Comparison of ENCODE assay signal across 8 mouse cellular contexts in the genomic region with DNA sequence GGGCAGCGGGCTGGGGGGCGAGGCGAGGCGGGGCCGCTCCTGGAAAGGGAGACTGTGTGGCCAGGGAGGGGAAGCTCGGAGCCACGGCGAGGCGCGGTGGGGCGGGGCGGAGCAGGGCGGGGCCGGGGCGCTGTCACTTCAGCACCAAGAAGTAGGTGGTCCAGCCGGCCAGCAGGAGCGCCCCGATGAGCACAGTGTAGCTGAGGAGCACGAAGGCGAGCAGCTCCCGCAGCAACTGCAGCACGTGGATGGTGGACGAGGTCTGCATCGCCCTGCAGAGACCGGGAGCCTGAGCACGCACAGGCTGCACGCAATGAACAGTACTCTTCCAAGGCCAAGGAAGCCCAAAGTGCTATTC. TPM values are rescaled to one million over a fixed set of nuclear protein-coding genes. Genes with fewer than 3 reads are reported as not detected.
DNase-seq lines count a peak whose midpoint lies in the region; ATAC-seq and TF ChIP-seq lines count a peak whose summit lies in the region.

No protein-coding gene starts in this region.

- peaks cover 4% of the 10 kb centered on the region for H3K4me1 ChIP-seq in lung, adult 2 months (ENCODE audit: control insufficient read depth, insufficient read depth, low read length)
- no peaks in the 10 kb centered on the region; the same call in 1 of the 2 replicates for H3K4me1 ChIP-seq in embryonic facial prominence, embryonic 11.5 days (ENCODE audit: control insufficient read depth, insufficient read depth, low read length)
- peaks cover 16% of the 10 kb centered on the region for H3K4me1 ChIP-seq in midbrain, embryonic 16.5 days (ENCODE audit: control insufficient read depth, insufficient read depth, low read length)

- WGBS in lung, adult 2 months: 2% methylated on average over 27 of the region's 27 CpGs
- WGBS in embryonic facial prominence, embryonic 11.5 days: under 1% methylated on average over 20 of the region's 27 CpGs
- under 1% methylated on average over 26 of the region's 27 CpGs for WGBS in midbrain, embryonic 16.5 days

- H3K27me3 ChIP-seq in embryonic facial prominence, embryonic 11.5 days (ENCODE audit: control insufficient read depth, insufficient read depth, low read length): no peaks in the 10 kb centered on the region
- no peaks in the 10 kb centered on the region for H3K27me3 ChIP-seq in midbrain, embryonic 16.5 days (ENCODE audit: control insufficient read depth, insufficient read depth, low read depth, low read length)

- H3K9ac ChIP-seq in embryonic facial prominence, embryonic 11.5 days (replicated peaks; ENCODE audit: low read length): no peak overlapping the region
- H3K9ac ChIP-seq in midbrain, embryonic 16.5 days (ENCODE audit: low read depth, low read length): peak overlapping the region; percentile 82

- ATAC-seq in embryonic facial prominence, embryonic 11.5 days (replicated peaks; ENCODE audit: insufficient number of reproducible peaks, low FRiP score, low TSS enrichment, low read depth): peak; percentile 96
- ATAC-seq in inflammation-experienced regulatory T-cells, adult 6 months: peak; percentile 57
- ATAC-seq in midbrain, embryonic 16.5 days: peak; percentile 90

- no peak for TF ChIP-seq CTCF in lung, adult 2 months (IDR thresholded peaks at IDR 0.05; ENCODE audit: insufficient read depth, low read length)

- H3K27ac ChIP-seq in embryonic facial prominence, embryonic 11.5 days (replicated peaks; ENCODE audit: low read depth, low read length): no peak overlapping the region
- peak overlapping the region; percentile 61 for H3K27ac ChIP-seq in midbrain, embryonic 16.5 days (ENCODE audit: low read length)

- no peaks in the 10 kb centered on the region for H3K9me3 ChIP-seq in embryonic facial prominence, embryonic 11.5 days (replicated peaks; ENCODE audit: control insufficient read depth, low read length)
- H3K9me3 ChIP-seq in midbrain, embryonic 16.5 days (replicated peaks; ENCODE audit: control insufficient read depth, low read length, poor library complexity, severe bottlenecking): no peaks in the 10 kb centered on the region

- DNase-seq in lung, adult 2 months: no peak
- DNase-seq in lung, postnatal 14 days: no peak
- peak; percentile 87 for DNase-seq in embryonic facial prominence, embryonic 11.5 days (ENCODE audit: low spot score)
- DNase-seq in adrenal gland, postnatal 4 days (ENCODE audit: low spot score in 2 of 2): no peak
- DNase-seq in urinary bladder, adult 18-20 months (ENCODE audit: low spot score in 2 of 2): no peak
- DNase-seq in cerebellum, postnatal 14 days: no peak

- peak overlapping the region; percentile 49 for H3K4me2 ChIP-seq in embryonic facial prominence, embryonic 11.5 days (ENCODE audit: low read depth, low read length)
- H3K4me2 ChIP-seq in midbrain, embryonic 16.5 days (ENCODE audit: low read length): peak overlapping the region; percentile 91

- no peak for TF ChIP-seq POLR2A in lung, adult 2 months (IDR thresholded peaks at IDR 0.05; ENCODE audit: borderline replicate concordance, extremely low read depth, low read depth, low read length)

- H3K36me3 ChIP-seq in embryonic facial prominence, embryonic 11.5 days (replicated peaks; ENCODE audit: control insufficient read depth, insufficient read depth, low read depth, low read length): no peaks in the 10 kb centered on the region
- H3K36me3 ChIP-seq in midbrain, embryonic 16.5 days (ENCODE audit: control insufficient read depth, insufficient read depth, low read length): peaks cover 8% of the 10 kb centered on the region

- H3K4me3 ChIP-seq in lung, adult 2 months (replicated peaks; ENCODE audit: extremely low read depth, low read depth, low read length): peak overlapping the region; percentile 86
- peak overlapping the region; percentile 97 for H3K4me3 ChIP-seq in embryonic facial prominence, embryonic 11.5 days (ENCODE audit: low read depth, low read length)
- H3K4me3 ChIP-seq in midbrain, embryonic 16.5 days (ENCODE audit: low read depth, low read length): peak overlapping the region; percentile 93

RNA-seq across cellular contexts. Expression of a gene that starts 0.4 kb away (rescaled TPM):
- polyA plus RNA-seq in lung, adult 2 months (2012; rRNA removed): 37.4 and 58.4 TPM in 2 replicates
- 136 and 145 TPM in 2 replicates for polyA plus RNA-seq in embryonic facial prominence, embryonic 11.5 days (2014; fragmentation: Nextera tagmentation; extraction: Ambion mirVana)
- 10 to 100 TPM; 64.1 to 86.9 (median 84.4) TPM for polyA plus RNA-seq in inflammation-experienced regulatory T-cells, adult 6 months (2017; shearing (Covaris generic))
- polyA plus RNA-seq in midbrain, embryonic 16.5 days (2015; fragmentation: Nextera tagmentation; extraction: Ambion mirVana): 109 and 111 TPM in 2 replicates
- 10 to 100 TPM; 91.8 to 92.2 TPM for total RNA-seq in adrenal gland, postnatal 4 days (2021)

RNA-seq across cellular contexts. Expression of a gene that starts 0.9 kb away (rescaled TPM):
- polyA plus RNA-seq in lung, adult 2 months (2012; rRNA removed): 14.2 and 15.2 TPM in 2 replicates
- polyA plus RNA-seq in embryonic facial prominence, embryonic 11.5 days (2014; fragmentation: Nextera tagmentation; extraction: Ambion mirVana): 0.48 and 0.75 TPM in 2 replicates
- under 1 TPM in 1 of 3 experiments, not detected in 2; 0.58 TPM for polyA plus RNA-seq in inflammation-experienced regulatory T-cells, adult 6 months (2017; shearing (Covaris generic))
- 0.73 and 0.92 TPM in 2 replicates for polyA plus RNA-seq in midbrain, embryonic 16.5 days (2015; fragmentation: Nextera tagmentation; extraction: Ambion mirVana)
- total RNA-seq in adrenal gland, postnatal 4 days (2021): 10 to 100 TPM; 22.5 to 31.9 TPM

RNA-seq across cellular contexts. Expression of a gene that starts 14.1 kb away (rescaled TPM):
- polyA plus RNA-seq in lung, adult 2 months (2012; rRNA removed): 5.8 and 8.5 TPM in 2 replicates
- polyA plus RNA-seq in embryonic facial prominence, embryonic 11.5 days (2014; fragmentation: Nextera tagmentation; extraction: Ambion mirVana): 1.6 and 1.8 TPM in 2 replicates
- under 1 TPM in 2 of 3 experiments, not detected in 1; 0.54 to 0.68 TPM for polyA plus RNA-seq in inflammation-experienced regulatory T-cells, adult 6 months (2017; shearing (Covaris generic))
- polyA plus RNA-seq in midbrain, embryonic 16.5 days (2015; fragmentation: Nextera tagmentation; extraction: Ambion mirVana): 0.58 and 1.4 TPM in 2 replicates
- under 1 TPM; 0.48 to 0.56 TPM for total RNA-seq in adrenal gland, postnatal 4 days (2021)

RNA-seq across cellular contexts. Expression of a gene that starts 35.1 kb away (rescaled TPM):
- polyA plus RNA-seq in lung, adult 2 months (2012; rRNA removed): not detected in 2 replicates
- not detected in 2 replicates for polyA plus RNA-seq in embryonic facial prominence, embryonic 11.5 days (2014; fragmentation: Nextera tagmentation; extraction: Ambion mirVana)
- polyA plus RNA-seq in inflammation-experienced regulatory T-cells, adult 6 months (2017; shearing (Covaris generic)): not detected
- polyA plus RNA-seq in midbrain, embryonic 16.5 days (2015; fragmentation: Nextera tagmentation; extraction: Ambion mirVana): not detected in 2 replicates
- not detected for total RNA-seq in adrenal gland, postnatal 4 days (2021)

RNA-seq across cellular contexts. Expression of a gene that starts 35.3 kb away (rescaled TPM):
- 3.4 and 3.8 TPM in 2 replicates for polyA plus RNA-seq in lung, adult 2 months (2012; rRNA removed)
- polyA plus RNA-seq in embryonic facial prominence, embryonic 11.5 days (2014; fragmentation: Nextera tagmentation; extraction: Ambion mirVana): 0.10 TPM in 1 of 2 replicates, not detected in the other
- not detected for polyA plus RNA-seq in inflammation-experienced regulatory T-cells, adult 6 months (2017; shearing (Covaris generic))
- polyA plus RNA-seq in midbrain, embryonic 16.5 days (2015; fragmentation: Nextera tagmentation; extraction: Ambion mirVana): 0.76 and 1.4 TPM in 2 replicates
- total RNA-seq in adrenal gland, postnatal 4 days (2021): not detected
